Mouse (Mus musculus) activated CD4-positive, CD25-positive, alpha-beta regulatory T cell (primary cell): ENCODE results near the gene Muc3a. TPM values are rescaled to one million over a fixed set of nuclear protein-coding genes. Genes with fewer than 3 reads are reported as not detected.

Experiments
- polyA plus RNA-seq, 2 experiments: library from polyadenylated mRNA; unstranded; fragments of 100-300 nt; shearing (Covaris generic); gene quantifications; one replicate each; pipeline ENCODE4 v1.2.1; 2017

Muc3a gene
- 1 to 10 TPM in 1 of 2 experiments, under 1 TPM in 1; 0.72 to 3.1 TPM for polyA plus RNA-seq

DNA sequence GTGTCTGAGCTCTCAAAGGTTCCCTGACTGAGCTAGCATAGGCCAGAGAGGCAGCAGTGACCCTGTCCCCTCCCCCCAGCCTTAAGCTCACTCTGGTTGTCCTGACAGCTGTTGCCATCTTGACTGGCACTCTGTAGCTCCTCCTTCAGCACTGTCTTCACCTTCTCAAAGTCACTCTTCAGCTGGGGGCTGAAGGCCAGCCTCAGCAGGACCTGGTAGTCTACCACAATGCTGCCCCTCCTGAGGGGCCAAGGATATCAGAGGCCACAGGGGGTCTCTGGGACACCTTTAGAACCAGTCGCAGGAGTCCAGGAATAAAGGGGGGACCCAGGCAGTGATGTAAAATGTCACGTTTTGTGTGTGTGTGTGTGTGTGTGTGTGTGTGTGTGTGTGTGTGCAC, at the start of gene Muc3a:
Muc3a (minus strand) TSS at position 101 of the 400 bp plus-strand sequence.

Other genes starting within 250 kb of the Muc3a start
- not detected for gene Cldn15, start 245.8 kb downstream of the Muc3a start, polyA plus RNA-seq
- 1 to 10 TPM; 6.7 to 8.4 TPM for gene Plod3, start 225.4 kb downstream of the Muc3a start, polyA plus RNA-seq
- 10 to 100 TPM; 48.9 to 51.5 TPM for gene Znhit1, start 224.4 kb downstream of the Muc3a start, polyA plus RNA-seq
- under 1 TPM; 0.06 to 0.22 TPM for gene Vgf, start 186.0 kb downstream of the Muc3a start, polyA plus RNA-seq
- gene Ap1s1, start 166.3 kb downstream of the Muc3a start, polyA plus RNA-seq, result 100 to 1,000 TPM in 1 of 2 experiments, 10 to 100 TPM in 1; 91.4 to 102 TPM
- gene Serpine1, start 140.1 kb downstream of the Muc3a start, polyA plus RNA-seq, result not detected
- 10 to 100 TPM; 13.9 to 19.4 TPM for gene Trim56, start 96.2 kb downstream of the Muc3a start, polyA plus RNA-seq
- not detected for gene Muc3, start 63.1 kb downstream of the Muc3a start, polyA plus RNA-seq
- under 1 TPM in 1 of 2 experiments, not detected in 1; 0.14 TPM for gene Ache, start 75.1 kb upstream of the Muc3a start, polyA plus RNA-seq
- gene Ufsp1, start 82.2 kb upstream of the Muc3a start, polyA plus RNA-seq, result 1 to 10 TPM; 1.6 TPM
- gene Srrt, start 95.3 kb upstream of the Muc3a start, polyA plus RNA-seq, result 100 to 1,000 TPM in 1 of 2 experiments, 10 to 100 TPM in 1; 99.4 to 101 TPM
- gene Trip6, start 102.0 kb upstream of the Muc3a start, polyA plus RNA-seq, result 1 to 10 TPM; 2.5 to 4.4 TPM
- 10 to 100 TPM; 17.8 to 22.2 TPM for gene Slc12a9, start 121.2 kb upstream of the Muc3a start, polyA plus RNA-seq
- under 1 TPM in 1 of 2 experiments, not detected in 1; 0.11 TPM for gene Ephb4, start 137.7 kb upstream of the Muc3a start, polyA plus RNA-seq